Mouse (Mus musculus) heart, adult 2 months (tissue): ENCODE results near the gene Kcnk15.

Experiments used
- CTCF ChIP-seq: fragments of 200-600 bp; IDR thresholded peaks from 2 replicates; pipeline ENCODE4 v1.8.1; 2022; ENCODE audit warnings: antibody characterized with exemption, mild to moderate bottlenecking, moderate library complexity
- EP300 ChIP-seq: fragments of 200-500 bp; IDR thresholded peaks from 2 replicates; pipeline ENCODE4 v1.6.1; 2011; ENCODE audit warnings: low read depth, low read length, control low read depth; ENCODE audit not compliant: insufficient read depth
- POLR2A ChIP-seq: fragments of 200-500 bp; IDR thresholded peaks from 2 replicates; pipeline ENCODE4 v1.6.1; 2011; ENCODE audit warnings: mild to moderate bottlenecking, low read depth, low read length, control low read depth; ENCODE audit not compliant: insufficient read depth

DNA sequence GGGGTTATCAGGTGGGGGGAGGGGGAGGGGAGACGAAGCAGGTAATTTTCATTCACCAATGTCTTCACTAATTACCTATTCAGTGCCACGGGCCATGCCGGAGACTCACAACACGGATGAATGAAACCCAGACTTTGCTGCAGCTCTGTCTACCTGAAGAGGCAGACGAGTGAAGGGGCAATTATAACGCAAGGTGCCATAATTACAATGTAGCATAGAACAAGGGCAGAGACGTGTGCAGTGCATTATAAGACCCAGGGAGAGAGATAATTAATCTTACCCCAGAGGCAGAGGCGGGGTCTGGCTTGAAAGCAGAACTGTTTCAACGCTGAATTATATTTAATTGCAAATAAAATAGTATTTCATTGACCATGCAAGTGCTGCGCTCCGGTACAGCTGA lies 37.1 kb downstream of the Kcnk15 start:
- no peak for TF ChIP-seq CTCF
- TF ChIP-seq EP300, result no peak
- TF ChIP-seq POLR2A, result no peak
